Mouse (Mus musculus): ENCODE measurements around the gene Aaas. TPM values are rescaled to one million over a fixed set of nuclear protein-coding genes. Genes with fewer than 3 reads are reported as not detected.

The Aaas gene
- polyA plus RNA-seq, 1 experiment from 2014 or later, result 18.0 TPM

DNA sequence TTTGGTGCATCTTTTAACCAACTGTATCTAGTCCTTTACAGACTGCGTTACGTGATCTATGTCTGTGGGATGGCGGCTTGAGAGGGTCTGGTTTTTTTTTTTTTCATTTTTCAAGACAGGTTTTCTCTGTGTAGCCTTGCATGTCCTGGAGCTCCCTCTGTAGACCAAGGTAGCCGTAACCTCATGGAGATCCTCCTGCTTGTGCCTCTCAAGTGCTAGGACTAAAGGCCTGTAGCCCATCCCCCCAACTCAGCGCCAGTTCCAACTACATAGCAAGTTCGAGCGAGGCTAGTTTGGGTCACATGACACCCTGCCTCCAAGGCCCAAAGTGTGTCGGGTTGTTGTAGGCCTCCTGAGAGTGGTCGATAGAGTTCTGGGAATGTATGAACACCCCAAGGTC lies 41.9 kb downstream of the Aaas start:
- WGBS (ENCODE audit: missing documents), result 97% methylated on average over 9 of the region's 9 CpGs
- Histone ChIP-seq H3K36me3 (ENCODE audit: inconsistent target) (no peaks in the 10 kb centered on the region), H3K4me3 (ENCODE audit: inconsistent target) (no peak overlapping the region), H3K27ac (no peak overlapping the region), H3K79me2 (ENCODE audit: inconsistent target) (no peaks in the 10 kb centered on the region)

DNA sequence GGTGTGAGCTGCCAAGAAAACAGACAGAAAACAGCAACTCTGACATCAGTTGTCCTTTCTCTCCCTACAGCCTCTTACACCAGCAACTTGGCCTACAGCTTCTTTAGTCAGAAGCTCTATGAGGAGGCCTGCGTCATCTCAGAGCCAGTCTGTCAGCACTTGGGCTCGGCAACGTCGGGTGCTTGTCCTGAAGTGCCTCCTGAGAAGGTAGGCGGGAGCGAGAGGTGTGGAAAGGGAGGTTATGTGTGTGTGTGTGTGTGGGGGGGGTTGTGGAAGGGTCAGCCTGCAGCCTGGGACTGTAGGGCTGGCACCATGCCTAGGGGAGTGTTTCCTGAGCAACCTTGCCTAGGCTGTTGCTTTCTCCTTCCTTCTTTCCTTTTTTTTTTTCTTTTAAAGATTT lies 48.0 kb downstream of the Aaas start:
- peaks cover 11% of the 10 kb centered on the region for H3K79me2 ChIP-seq (ENCODE audit: inconsistent target)

DNA sequence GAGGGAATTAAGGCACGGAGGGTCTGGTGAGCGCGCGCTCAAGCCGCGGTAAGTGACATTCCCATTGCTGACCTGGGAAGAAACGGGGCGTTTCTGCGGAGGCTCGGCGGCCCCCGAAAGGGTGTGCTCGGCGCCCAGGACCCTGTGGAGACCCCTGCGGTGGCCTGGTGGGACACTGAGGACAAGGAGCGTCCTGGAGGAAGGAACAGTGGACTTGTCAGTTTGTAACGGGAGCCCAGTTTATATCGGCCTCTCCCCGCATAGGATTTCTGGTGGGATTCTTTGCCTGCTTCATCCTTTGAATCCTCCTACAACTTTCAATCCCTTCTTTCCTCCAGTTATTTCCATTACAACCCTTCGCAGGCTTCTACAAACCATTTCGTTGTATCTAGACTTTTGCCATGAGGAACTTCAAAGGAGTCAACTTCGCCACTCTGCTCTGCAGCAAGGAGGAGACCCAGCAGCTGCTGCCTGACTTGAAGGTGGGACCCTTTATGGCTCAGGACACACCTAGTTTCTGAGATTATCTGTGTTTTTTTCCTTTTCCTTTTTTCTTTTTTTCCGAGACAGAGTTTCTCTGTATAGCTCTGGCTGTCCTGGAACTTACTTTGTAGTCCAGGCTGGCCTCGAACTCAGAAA lies 54.1 kb downstream of the Aaas start:
- 8% methylated on average over 24 of the region's 24 CpGs for WGBS (ENCODE audit: missing documents)
- Histone ChIP-seq H3K79me2 (ENCODE audit: inconsistent target) (peaks cover 22% of the 10 kb centered on the region), H3K27ac (peak overlapping the region; percentile 37), H3K36me3 (ENCODE audit: inconsistent target) (no peaks in the 10 kb centered on the region), H3K4me3 (ENCODE audit: inconsistent target) (peak overlapping the region; percentile 72)

More for the DNA sequence above, 48.0 kb downstream of the Aaas start:
- H3K4me3 ChIP-seq (ENCODE audit: inconsistent target), result no peak overlapping the region
- no peaks in the 10 kb centered on the region for H3K36me3 ChIP-seq (ENCODE audit: inconsistent target)
- 90% methylated on average over 2 of the region's 6 CpGs for WGBS (ENCODE audit: missing documents)
- H3K27ac ChIP-seq, result no peak overlapping the region

DNA sequence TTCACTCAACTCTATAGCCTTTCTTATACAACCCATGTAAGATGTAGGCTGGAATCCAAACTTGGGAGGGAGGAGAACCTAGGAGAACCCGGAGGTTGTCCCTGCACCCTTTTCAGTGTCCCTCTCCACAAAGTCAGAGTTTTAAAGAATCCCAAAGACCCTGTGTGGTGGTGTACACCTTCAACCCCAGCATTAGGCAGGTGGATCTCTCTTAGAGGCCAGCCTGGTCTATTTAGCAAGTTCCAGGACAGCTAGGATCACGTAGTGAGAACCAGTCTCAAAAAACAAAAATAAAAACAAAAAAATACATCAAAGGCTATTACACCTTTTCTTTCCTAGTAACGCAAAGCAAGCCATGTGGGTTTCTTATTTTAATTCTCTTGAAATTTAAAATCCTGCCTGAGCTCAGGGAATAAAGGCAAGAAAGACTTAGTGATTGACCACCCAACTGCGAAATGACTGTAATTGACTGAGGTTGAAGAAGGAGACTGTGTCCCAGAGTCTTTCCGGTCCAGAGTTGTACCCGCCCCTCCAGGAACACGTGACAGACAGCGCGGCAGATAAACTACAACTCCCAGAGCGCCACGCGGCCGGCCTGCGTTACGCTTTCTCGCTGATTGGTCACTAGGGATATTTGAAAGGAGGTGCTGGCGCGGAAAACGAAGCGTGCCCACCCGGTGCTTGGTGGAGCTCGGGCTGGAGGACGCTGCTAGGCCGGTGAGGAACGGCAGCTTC lies 54.8 kb downstream of the Aaas start, which contains the start of gene Espl1:
Gene Espl1, plus strand, starts transcription at position 634 of the 735 bp plus-strand sequence.
- H3K4me3 ChIP-seq (ENCODE audit: inconsistent target), result peak within 1 kb of the TSS; percentile 72
- H3K79me2 ChIP-seq (ENCODE audit: inconsistent target), result peaks cover 22% of the 10 kb centered on the region
- H3K36me3 ChIP-seq (ENCODE audit: inconsistent target), result no peaks in the 10 kb centered on the region
- WGBS (ENCODE audit: missing documents), result 6% methylated on average over 25 of the region's 25 CpGs
- peak within 1 kb of the TSS; percentile 37 for H3K27ac ChIP-seq

Other genes with a start within 250 kb of the Aaas start
- 22.0 to 28.2 TPM (median 22.5 TPM) in 3 replicates for gene Spryd3, start 214.5 kb downstream of the Aaas start, polyA plus RNA-seq (2018)
- not detected in 3 replicates for gene Igfbp6, start 206.4 kb downstream of the Aaas start, polyA plus RNA-seq (2018)
- gene Soat2, start 200.2 kb downstream of the Aaas start, polyA plus RNA-seq (2018), result 0.06 to 0.15 TPM in 2 of 3 replicates, not detected in the other
- 18.5 to 29.1 TPM (median 19.8 TPM) in 3 replicates for gene Zfp740, start 147.5 kb downstream of the Aaas start, polyA plus RNA-seq (2018)
- 10.6 to 26.7 TPM (median 14.8 TPM) in 3 replicates for gene Csad, start 146.0 kb downstream of the Aaas start, polyA plus RNA-seq (2018)
- gene Itgb7, start 118.8 kb downstream of the Aaas start, polyA plus RNA-seq (2018), result 3.5 to 14.3 TPM (median 5.0 TPM) in 3 replicates
- gene Rarg, start 93.3 kb downstream of the Aaas start, polyA plus RNA-seq (2018), result 4.7 to 19.6 TPM (median 7.5 TPM) in 3 replicates
- gene Gm9918, start 80.2 kb downstream of the Aaas start, polyA plus RNA-seq (2018), result not detected in 3 replicates
- gene Mfsd5, start 71.3 kb downstream of the Aaas start, polyA plus RNA-seq (2018), result 49.9 to 84.0 TPM (median 66.7 TPM) in 3 replicates
- 1.0 to 5.7 TPM (median 3.5 TPM) in 3 replicates for gene Espl1, start 54.5 kb downstream of the Aaas start, polyA plus RNA-seq (2018)
- 258 to 355 TPM (median 355 TPM) in 3 replicates for gene Pfdn5, start 24.7 kb downstream of the Aaas start, polyA plus RNA-seq (2018)
- gene Myg1, start 19.1 kb downstream of the Aaas start, polyA plus RNA-seq (2018), result 15.1 to 28.2 TPM (median 21.0 TPM) in 3 replicates
- gene Sp7, start 16.4 kb upstream of the Aaas start, polyA plus RNA-seq (2018), result not detected in 3 replicates
- gene Sp1, start 55.4 kb upstream of the Aaas start, polyA plus RNA-seq (2018), result 19.8 to 22.7 TPM (median 22.6 TPM) in 3 replicates
- 0.07 TPM in 1 of 3 replicates, not detected in the others for gene Amhr2, start 94.6 kb upstream of the Aaas start, polyA plus RNA-seq (2018)
- gene Prr13, start 108.3 kb upstream of the Aaas start, polyA plus RNA-seq (2018), result 149 to 380 TPM (median 236 TPM) in 3 replicates
- gene Pcbp2, start 119.8 kb upstream of the Aaas start, polyA plus RNA-seq (2018), result 469 to 548 TPM (median 534 TPM) in 3 replicates
- not detected in 3 replicates for gene Gm10337, start 153.0 kb upstream of the Aaas start, polyA plus RNA-seq (2018)
- 4.7 to 7.1 TPM (median 5.2 TPM) in 3 replicates for gene Map3k12, start 166.3 kb upstream of the Aaas start, polyA plus RNA-seq (2018)
- 12.9 to 30.0 TPM (median 24.7 TPM) in 3 replicates for gene Tarbp2, start 167.4 kb upstream of the Aaas start, polyA plus RNA-seq (2018)
- 0.41 to 1.8 TPM (median 1.0 TPM) in 3 replicates for gene Npff, start 174.2 kb upstream of the Aaas start, polyA plus RNA-seq (2018)